Mouse (Mus musculus) left cerebral cortex, adult 11 months (tissue): ENCODE measurements at regions not wholly inside any gene's neighbourhood (a gene's known extent, or its start where the extent isn't known, plus 50 kb on each side); places are given as distances from the start of the nearest gene placed in this dataset.
A peak's percentile ranks its signal among the peaks of the same experiment; 100 is the strongest.

Experiments
- DNase-seq: peaks from one replicate; pipeline ENCODE4 v3.0.0; 2022; ENCODE audit warnings: low spot score

- no peak for DNase-seq
Measured at GRCm38 (mm10) chr7:95814865-95815264, 356.2 kb upstream of the Tenm4 start.

GRCm38 (mm10) chr7:95823539-95823938 lies 347.5 kb upstream of the Tenm4 start:
- DNase-seq = no peak

- no peak for DNase-seq
Measured at GRCm38 (mm10) chr7:95829889-95830288, 341.2 kb upstream of the Tenm4 start.

- DNase-seq = no peak
Measured at GRCm38 (mm10) chr7:95834236-95834919, 336.7 kb upstream of the Tenm4 start.

- DNase-seq = no peak
Measured at GRCm38 (mm10) chr7:95840476-95840875, 330.6 kb upstream of the Tenm4 start.

GRCm38 (mm10) chr7:95849874-95850273 lies 321.2 kb upstream of the Tenm4 start:
- DNase-seq = no peak

- DNase-seq = no peak
Measured at GRCm38 (mm10) chr7:95852630-95853029, 318.4 kb upstream of the Tenm4 start.

GRCm38 (mm10) chr7:95853225-95853812 lies 317.7 kb upstream of the Tenm4 start:
- peak; percentile 30 for DNase-seq

GRCm38 (mm10) chr7:95858247-95858646 lies 312.8 kb upstream of the Tenm4 start:
- DNase-seq = no peak

- DNase-seq = no peak
Measured at GRCm38 (mm10) chr7:95864233-95864632, 306.8 kb upstream of the Tenm4 start.

- no peak for DNase-seq
Measured at GRCm38 (mm10) chr7:95865270-95865669, 305.8 kb upstream of the Tenm4 start.

- DNase-seq = no peak
Measured at GRCm38 (mm10) chr7:95868753-95869152, 302.3 kb upstream of the Tenm4 start.

GRCm38 (mm10) chr7:95880576-95881267 lies 290.3 kb upstream of the Tenm4 start:
- no peak for DNase-seq

- no peak for DNase-seq
Measured at GRCm38 (mm10) chr7:95901524-95901923, 269.5 kb upstream of the Tenm4 start.

- DNase-seq = peak; percentile 18
Measured at GRCm38 (mm10) chr7:95914406-95915080, 256.5 kb upstream of the Tenm4 start.

GRCm38 (mm10) chr7:95919932-95920331 lies 251.1 kb upstream of the Tenm4 start:
- DNase-seq = no peak

GRCm38 (mm10) chr7:95924805-95925204 lies 246.2 kb upstream of the Tenm4 start:
- no peak for DNase-seq

- no peak for DNase-seq
Measured at GRCm38 (mm10) chr7:95926119-95927039, 244.7 kb upstream of the Tenm4 start.

GRCm38 (mm10) chr7:95936599-95936998 lies 234.4 kb upstream of the Tenm4 start:
- no peak for DNase-seq

GRCm38 (mm10) chr7:95943420-95943819 lies 227.6 kb upstream of the Tenm4 start:
- DNase-seq = no peak

GRCm38 (mm10) chr7:95952395-95952794 lies 218.7 kb upstream of the Tenm4 start:
- no peak for DNase-seq

- DNase-seq = no peak
Measured at GRCm38 (mm10) chr7:95954511-95954910, 216.5 kb upstream of the Tenm4 start.
